Comparison of ENCODE assay signal across 31 mouse cellular contexts in the genomic region with DNA sequence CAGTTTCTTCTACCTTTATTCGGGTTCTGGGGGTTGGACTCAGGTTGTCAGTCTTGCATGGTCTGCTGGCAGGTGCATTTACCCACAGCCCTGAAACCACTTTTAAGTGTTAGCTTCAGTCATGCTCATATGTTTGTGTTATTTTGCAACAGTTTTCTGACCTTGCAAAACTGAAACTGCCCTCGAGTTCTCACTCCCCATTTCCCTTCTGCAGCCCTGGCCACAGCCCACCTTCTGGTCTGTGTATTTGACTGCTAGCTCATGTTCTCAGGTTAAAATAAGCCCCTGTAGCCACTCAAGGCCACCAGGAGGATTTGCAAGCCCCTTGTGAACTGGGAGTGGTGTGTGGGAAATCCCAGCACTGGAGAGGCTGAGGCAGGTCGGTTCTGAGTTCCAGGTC. TPM values are rescaled to one million over a fixed set of nuclear protein-coding genes. Genes with fewer than 3 reads are reported as not detected.
DNase-seq lines count a peak whose midpoint lies in the region; ATAC-seq and TF ChIP-seq lines count a peak whose summit lies in the region.
"Had no signal": no experiment of that assay in that cellular context is flagged by ENCODE, and none has a peak within 500 bp of the region (broad histone marks: within the 10 kb centered on the region; RNA-seq: fewer than 3 reads in every experiment).

No protein-coding gene starts in this region.

- ATAC-seq in liver, embryonic 16.5 days (ENCODE audit: low read depth) = no peak
- ATAC-seq in granulocyte monocyte progenitor cell, adult 5-6 weeks (replicated peaks; ENCODE audit: poor library complexity, severe bottlenecking) = peak; percentile 82
- ATAC-seq: activated CD4-positive, CD25-positive, alpha-beta regulatory T cell, adult 4 months; CD4-positive, CD25-positive, alpha-beta regulatory T cell, adult 4 months; forebrain, embryonic 15.5 days; hindbrain, postnatal 0 days; inflammation-experienced regulatory T-cells, adult 6 months had no signal

- no peak for TF ChIP-seq CTCF in CH12.LX (conservative IDR thresholded peaks at IDR 0.05 in 1 of 2, IDR thresholded peaks at IDR 0.05 in 1 of 2; ENCODE audit: low read depth in 2 of 2, low read length in 2 of 2)
- no peak for TF ChIP-seq CTCF in small intestine, adult 2 months (IDR thresholded peaks at IDR 0.05; ENCODE audit: extremely low read depth, insufficient read length, insufficient replicate concordance, low read depth, low read length)

- H3K9me3 ChIP-seq in liver, embryonic 16.5 days (replicated peaks; ENCODE audit: control insufficient read depth, low read length) = no peaks in the 10 kb centered on the region
- no peaks in the 10 kb centered on the region for H3K9me3 ChIP-seq in CH12.LX (replicated peaks; ENCODE audit: low read length)
- H3K9me3 ChIP-seq: embryonic facial prominence, embryonic 10.5 days; embryonic facial prominence, embryonic 13.5 days; forebrain, embryonic 12.5 days; forebrain, embryonic 15.5 days; heart, embryonic 12.5 days; heart, embryonic 15.5 days had no signal

- H3K27ac ChIP-seq in liver, embryonic 16.5 days (ENCODE audit: low read length) = 0 out of 2 replicates have a peak overlapping the region, but pooled peaks have one; percentile 22
- 0 out of 2 replicates have a peak overlapping the region, but pooled peaks have one; percentile 4 for H3K27ac ChIP-seq in CH12.LX (ENCODE audit: insufficient read depth, low read depth)
- peak overlapping the region; percentile 65 for H3K27ac ChIP-seq in small intestine, adult 2 months (ENCODE audit: insufficient read depth, low read depth, low read length)
- H3K27ac ChIP-seq: embryonic facial prominence, embryonic 10.5 days; embryonic facial prominence, embryonic 13.5 days; forebrain, embryonic 12.5 days; forebrain, embryonic 15.5 days; heart, embryonic 15.5 days; hindbrain, embryonic 14.5 days; hindbrain, postnatal 0 days had no signal

- dilution Hi-C loops in CH12.LX (cut with MboI; ENCODE audit: extremely low pct_ligation_motif_present, extremely low pct_unique_long_range_greater_than_20kb, low sequenced_read_pairs) = no loop called here

- DNase-seq in liver (no peak), CH12.LX (ENCODE audit: extremely low read depth) (no peak)
- no peak for DNase-seq in layer of hippocampus, postnatal 10 days (ENCODE audit: low spot score in 2 of 2)
- no peak for DNase-seq in frontal cortex, postnatal 25 days (ENCODE audit: low spot score in 2 of 2)
- DNase-seq: adrenal gland, adult 8-10 months; adrenal gland, postnatal 25 days; cerebellum, adult 18-20 months; cerebellum, adult 9-10 months; cerebellum, postnatal 14 days; gastrocnemius, postnatal 14 days; heart, adult 18-20 months; heart, postnatal 10 days; heart, postnatal 4 days had no signal

- in situ Hi-C loops in CH12.LX (cut with MboI; ENCODE audit: low pct_ligation_motif_present, low pct_unique_long_range_greater_than_20kb, low sequenced_read_pairs) = no loop called here

- H3K9ac ChIP-seq in liver, embryonic 16.5 days (ENCODE audit: low read depth, low read length) = no peak overlapping the region
- no peak overlapping the region for H3K9ac ChIP-seq in CH12.LX (ENCODE audit: insufficient read depth, low read depth)
- H3K9ac ChIP-seq: embryonic facial prominence, embryonic 13.5 days; forebrain, embryonic 12.5 days; forebrain, embryonic 15.5 days; heart, embryonic 12.5 days; heart, embryonic 15.5 days; hindbrain, embryonic 14.5 days had no signal

- TF ChIP-seq RAD21 in CH12.LX (IDR thresholded peaks at IDR 0.05; ENCODE audit: low read depth, low read length) = no peak

- TF ChIP-seq POLR2A in CH12.LX (IDR thresholded peaks at IDR 0.05; ENCODE audit: low read depth, low read length) = no peak
- no peak for TF ChIP-seq POLR2A in small intestine, adult 2 months (IDR thresholded peaks at IDR 0.05; ENCODE audit: low read depth, low read length)

- H3K4me3 ChIP-seq in liver, embryonic 16.5 days (ENCODE audit: low read depth, low read length) = no peak overlapping the region
- H3K4me3 ChIP-seq in CH12.LX (replicated peaks in 1 of 3; ENCODE audit: low read depth in 2 of 3, low read length in 2 of 3, poor library complexity in 1 of 3) = no peak overlapping the region
- H3K4me3 ChIP-seq in small intestine, adult 2 months (ENCODE audit: low read depth, low read length) = no peak overlapping the region
- H3K4me3 ChIP-seq: embryonic facial prominence, embryonic 10.5 days; embryonic facial prominence, embryonic 13.5 days; erythroblast, embryonic 14.5 days; forebrain, embryonic 12.5 days; forebrain, embryonic 15.5 days; heart, embryonic 12.5 days; heart, embryonic 15.5 days had no signal

- no peak for TF ChIP-seq EP300 in CH12.LX (IDR thresholded peaks at IDR 0.05; ENCODE audit: low read length)

- no peaks in the 10 kb centered on the region for H3K27me3 ChIP-seq in liver, embryonic 16.5 days (ENCODE audit: control insufficient read depth, insufficient read depth, low read depth, low read length)
- no peaks in the 10 kb centered on the region for H3K27me3 ChIP-seq in CH12.LX (replicated peaks)
- H3K27me3 ChIP-seq in small intestine, adult 2 months (ENCODE audit: control insufficient read depth, insufficient read depth, low read length) = no peaks in the 10 kb centered on the region
- H3K27me3 ChIP-seq: embryonic facial prominence, embryonic 13.5 days; forebrain, embryonic 12.5 days; forebrain, embryonic 15.5 days; heart, embryonic 12.5 days; heart, embryonic 15.5 days had no signal

- H3K36me3 ChIP-seq in liver, embryonic 16.5 days (ENCODE audit: control insufficient read depth, insufficient read depth) = peaks cover 11% of the 10 kb centered on the region
- peaks cover 62 to 83% of the 10 kb centered on the region in 2 experiments for H3K36me3 ChIP-seq in CH12.LX (replicated peaks in 1 of 2; ENCODE audit: control insufficient read depth in 1 of 2, insufficient read depth in 1 of 2, low read length in 1 of 2)
- peaks cover 34% of the 10 kb centered on the region for H3K36me3 ChIP-seq in small intestine, adult 2 months (ENCODE audit: control insufficient read depth, insufficient read depth, low read length)

- peaks cover 20% of the 10 kb centered on the region for H3K4me1 ChIP-seq in liver, embryonic 16.5 days (ENCODE audit: control insufficient read depth, low read depth, low read length)
- peaks cover 2 to 24% of the 10 kb centered on the region in 2 experiments; a peak in 2 of 4 replicates for H3K4me1 ChIP-seq in CH12.LX (ENCODE audit: control insufficient read depth in 1 of 2, insufficient read depth in 2 of 2)
- peaks cover 3% of the 10 kb centered on the region; the same call in 1 of the 2 replicates for H3K4me1 ChIP-seq in small intestine, adult 2 months (ENCODE audit: control insufficient read depth, insufficient read depth, insufficient read length, low read length)
- H3K4me1 ChIP-seq: embryonic facial prominence, embryonic 10.5 days; embryonic facial prominence, embryonic 13.5 days; forebrain, embryonic 12.5 days; forebrain, embryonic 15.5 days had no signal

- peaks cover 21% of the 10 kb centered on the region for H3K79me2 ChIP-seq in CH12.LX (replicated peaks; ENCODE audit: control insufficient read depth, extremely low read depth, insufficient read depth, poor library complexity, severe bottlenecking)

- H3K4me2 ChIP-seq in liver, embryonic 16.5 days (ENCODE audit: low read depth, low read length) = no peak overlapping the region
- no peak overlapping the region for H3K4me2 ChIP-seq in CH12.LX (ENCODE audit: insufficient read depth, low read depth, poor library complexity, severe bottlenecking)
- H3K4me2 ChIP-seq: embryonic facial prominence, embryonic 13.5 days; forebrain, embryonic 12.5 days; forebrain, embryonic 15.5 days; heart, embryonic 12.5 days; heart, embryonic 15.5 days; hindbrain, embryonic 14.5 days had no signal

- 65% methylated on average over 3 of the region's 3 CpGs for WGBS in liver, embryonic 16.5 days (ENCODE audit: insufficient replicate concordance)
- 76% methylated on average over 3 of the region's 3 CpGs for WGBS in small intestine, adult 2 months

RNA-seq across cellular contexts. Expression of a gene that starts 8.7 kb away (rescaled TPM):
- 130 and 141 TPM in 2 replicates for polyA plus RNA-seq in liver, embryonic 16.5 days (2015; fragmentation: Nextera tagmentation; extraction: Ambion mirVana)
- total RNA-seq in CH12.LX (2012; rRNA removed) (223 and 237 TPM in 2 replicates), CH12.LX (2014; rRNA removed) (219 and 222 TPM in 2 replicates)
- polyA plus RNA-seq in CH12.LX (2012; ENCODE audit: insufficient read length, low read depth) = 267 and 283 TPM in 2 replicates
- total RNA-seq in granulocyte monocyte progenitor cell, adult 5-6 weeks (2014; fragmentation: Nextera tagmentation) = 284 and 297 TPM in 2 replicates
- total RNA-seq in granulocyte monocyte progenitor cell, adult 5-6 weeks (2017) = 146 and 201 TPM in 2 replicates
- polyA plus RNA-seq in small intestine, adult 2 months (2012; rRNA removed) = 15.1 and 35.4 TPM in 2 replicates
- total RNA-seq in layer of hippocampus, postnatal 10 days (2021) = 10 to 100 TPM; 63.0 to 65.2 TPM

RNA-seq across cellular contexts. Expression of a gene that starts 24.9 kb away (rescaled TPM):
- 1.7 and 2.9 TPM in 2 replicates for polyA plus RNA-seq in liver, embryonic 16.5 days (2015; fragmentation: Nextera tagmentation; extraction: Ambion mirVana)
- total RNA-seq in CH12.LX (2012; rRNA removed) = 89.7 and 100 TPM in 2 replicates
- 121 and 130 TPM in 2 replicates for total RNA-seq in CH12.LX (2014; rRNA removed)
- 108 and 112 TPM in 2 replicates for polyA plus RNA-seq in CH12.LX (2012; ENCODE audit: insufficient read length, low read depth)
- 43.8 and 50.9 TPM in 2 replicates for total RNA-seq in granulocyte monocyte progenitor cell, adult 5-6 weeks (2014; fragmentation: Nextera tagmentation)
- 34.0 TPM in 2 replicates for total RNA-seq in granulocyte monocyte progenitor cell, adult 5-6 weeks (2017)
- polyA plus RNA-seq in small intestine, adult 2 months (2012; rRNA removed) = 4.0 and 6.9 TPM in 2 replicates
- total RNA-seq in layer of hippocampus, postnatal 10 days (2021) = 1 to 10 TPM; 2.0 to 3.7 TPM

RNA-seq across cellular contexts. Expression of a gene that starts 29.9 kb away (rescaled TPM):
- polyA plus RNA-seq in liver, embryonic 16.5 days (2015; fragmentation: Nextera tagmentation; extraction: Ambion mirVana) = not detected in 2 replicates
- total RNA-seq in CH12.LX (2012; rRNA removed) = 0.08 and 0.13 TPM in 2 replicates
- total RNA-seq in CH12.LX (2014; rRNA removed) = 0.13 TPM in 1 of 2 replicates, not detected in the other
- polyA plus RNA-seq in CH12.LX (2012; ENCODE audit: insufficient read length, low read depth) = 2.3 and 4.0 TPM in 2 replicates
- total RNA-seq in granulocyte monocyte progenitor cell, adult 5-6 weeks (2014; fragmentation: Nextera tagmentation) = not detected in 2 replicates
- not detected in 2 replicates for total RNA-seq in granulocyte monocyte progenitor cell, adult 5-6 weeks (2017)
- 1.6 and 3.1 TPM in 2 replicates for polyA plus RNA-seq in small intestine, adult 2 months (2012; rRNA removed)
- 1 to 10 TPM; 3.1 to 5.1 TPM for total RNA-seq in layer of hippocampus, postnatal 10 days (2021)
- total RNA-seq: adrenal gland, adult 8-10 months; adrenal gland, postnatal 25 days; gastrocnemius, adult 18-20 months; gastrocnemius, postnatal 4 days; heart, adult 18-20 months; heart, postnatal 10 days; heart, postnatal 4 days; hindbrain, postnatal 0 days had no signal
- polyA plus RNA-seq: embryonic facial prominence, embryonic 10.5 days; erythroblast, embryonic 14.5 days; heart, embryonic 12.5 days; hindbrain, embryonic 11.5 days had no signal

RNA-seq across cellular contexts. Expression of a gene that starts 37.7 kb away (rescaled TPM):
- 0.43 and 0.48 TPM in 2 replicates for polyA plus RNA-seq in liver, embryonic 16.5 days (2015; fragmentation: Nextera tagmentation; extraction: Ambion mirVana)
- total RNA-seq in CH12.LX (2012; rRNA removed) (6.5 and 8.7 TPM in 2 replicates), CH12.LX (2014; rRNA removed) (4.7 and 5.4 TPM in 2 replicates)
- polyA plus RNA-seq in CH12.LX (2012; ENCODE audit: insufficient read length, low read depth) = 15.7 and 16.7 TPM in 2 replicates
- total RNA-seq in granulocyte monocyte progenitor cell, adult 5-6 weeks (2014; fragmentation: Nextera tagmentation) = 4.5 and 5.1 TPM in 2 replicates
- 2.5 and 7.9 TPM in 2 replicates for total RNA-seq in granulocyte monocyte progenitor cell, adult 5-6 weeks (2017)
- 24.0 and 43.4 TPM in 2 replicates for polyA plus RNA-seq in small intestine, adult 2 months (2012; rRNA removed)
- total RNA-seq in layer of hippocampus, postnatal 10 days (2021) = 100 to 1,000 TPM; 124 to 133 TPM

RNA-seq across cellular contexts. Expression of a gene that starts 49.4 kb away (rescaled TPM):
- 167 TPM in 2 replicates for polyA plus RNA-seq in liver, embryonic 16.5 days (2015; fragmentation: Nextera tagmentation; extraction: Ambion mirVana)
- total RNA-seq in CH12.LX (2012; rRNA removed) (408 and 445 TPM in 2 replicates), CH12.LX (2014; rRNA removed) (432 and 470 TPM in 2 replicates)
- 391 and 417 TPM in 2 replicates for polyA plus RNA-seq in CH12.LX (2012; ENCODE audit: insufficient read length, low read depth)
- total RNA-seq in granulocyte monocyte progenitor cell, adult 5-6 weeks (2014; fragmentation: Nextera tagmentation) = 226 and 246 TPM in 2 replicates
- total RNA-seq in granulocyte monocyte progenitor cell, adult 5-6 weeks (2017) = 252 and 300 TPM in 2 replicates
- polyA plus RNA-seq in small intestine, adult 2 months (2012; rRNA removed) = 99.4 and 256 TPM in 2 replicates
- 100 to 1,000 TPM; 285 to 302 TPM for total RNA-seq in layer of hippocampus, postnatal 10 days (2021)

Comparison
In these comparisons a context has a peak if more than half of its experiments do, and no peak if none do; other contexts are left out.
1. H3K27ac ChIP-seq: peak in every context shown above with its lines; median percentile 65 in small intestine, adult 2 months; 22 in liver, embryonic 16.5 days; 4 in CH12.LX.
2. RNA of a gene that starts 24.9 kb away (total RNA-seq): 89.7 to 130 TPM in CH12.LX and 34.0 to 50.9 TPM in granulocyte monocyte progenitor cell, adult 5-6 weeks; 2.0 to 3.7 TPM in layer of hippocampus, postnatal 10 days; every median in the first group is over 4 times any median in the second.